Mouse (Mus musculus): ENCODE measurements around the gene Prr12. TPM values are rescaled to one million over a fixed set of nuclear protein-coding genes. Genes with fewer than 3 reads are reported as not detected.
"Not testable (repeated sequence)": the region's sequence is repeated elsewhere in the genome, so short reads cannot be mapped to it uniquely, and the experiment has no call there.

Gene Prr12
- polyA plus RNA-seq (2016; fragmentation: Nextera tagmentation; extraction: Ambion mirVana): 10.9 and 14.0 TPM in 2 replicates

DNA sequence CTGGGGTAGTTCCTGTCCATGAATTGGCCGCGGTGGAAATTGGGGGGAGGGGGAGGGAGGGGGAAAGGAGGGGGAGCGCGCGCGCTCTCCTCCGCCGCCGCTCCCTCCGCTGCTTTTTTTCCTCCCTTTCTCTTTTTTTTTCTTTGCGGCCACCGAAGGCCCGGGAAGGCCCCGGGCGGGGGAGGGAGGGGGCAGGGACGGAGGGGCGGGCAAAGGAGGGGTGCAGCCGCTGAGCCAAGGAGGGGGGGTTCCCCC is at the start of gene Prr12:
Gene Prr12 (minus strand): TSS at position 20 of the 255 bp plus-strand sequence.
- no peaks in the 10 kb centered on the region for H3K27me3 ChIP-seq
- peak within 1 kb of the TSS; percentile 98 for H3K4me2 ChIP-seq (replicated peaks)
- peaks cover 28% of the 10 kb centered on the region for H3K4me1 ChIP-seq
- peak within 1 kb of the TSS; percentile 100 for H3K27ac ChIP-seq
- peak within 1 kb of the TSS; percentile 97 for H3K9ac ChIP-seq
- H3K4me3 ChIP-seq: peak within 1 kb of the TSS; percentile 93
- no peaks in the 10 kb centered on the region for H3K9me3 ChIP-seq (replicated peaks)
- WGBS: 0% methylated on average over 1 of the region's 18 CpGs
- peaks cover 26% of the 10 kb centered on the region for H3K36me3 ChIP-seq
- ATAC-seq (ENCODE audit: low FRiP score): no peak

DNA sequence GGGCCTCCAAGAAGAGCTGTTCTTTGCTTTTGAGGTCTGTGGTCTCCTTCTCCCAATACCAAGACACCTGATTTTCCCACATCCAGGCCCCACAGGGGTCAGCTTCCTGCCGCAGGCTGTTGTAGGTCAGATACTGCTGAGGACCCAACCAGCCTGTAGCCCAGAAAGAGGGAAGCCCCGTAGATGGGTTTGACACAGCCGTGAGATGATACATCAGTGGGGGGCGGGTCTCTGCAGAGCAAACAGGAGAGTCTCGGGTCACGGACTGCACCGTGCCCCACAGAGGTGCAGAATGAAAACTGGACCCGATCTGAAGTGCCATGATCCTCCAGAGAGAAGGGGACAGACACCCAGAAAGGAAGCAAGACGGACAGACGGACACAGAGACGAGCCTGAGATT is 49.8 kb upstream of the Prr12 start:
- 90% methylated on average over 11 of the region's 11 CpGs for WGBS

DNA sequence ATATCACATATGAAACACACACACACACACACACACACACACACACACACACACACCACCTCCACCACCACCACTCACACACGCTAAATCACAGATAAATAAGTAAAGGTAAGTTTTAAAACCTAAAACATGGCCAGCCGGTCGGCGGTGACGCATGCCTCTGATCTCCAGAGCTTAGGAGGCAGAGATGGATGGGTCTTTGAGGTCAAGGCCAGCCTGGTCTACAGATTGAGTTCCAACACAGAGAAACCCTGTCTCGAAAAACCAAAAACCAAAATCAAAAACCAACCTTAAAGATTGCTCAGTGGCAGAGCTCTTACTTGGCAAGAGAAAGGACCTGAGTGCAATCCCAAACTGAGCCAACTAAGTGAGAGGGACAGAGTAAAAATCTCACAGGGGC is 47.4 kb upstream of the Prr12 start:
- H3K27me3 ChIP-seq: no peaks in the 10 kb centered on the region
- ATAC-seq (ENCODE audit: low FRiP score): no peak
- no peaks in the 10 kb centered on the region for H3K9me3 ChIP-seq (replicated peaks)
- H3K4me1 ChIP-seq: no peaks in the 10 kb centered on the region
- 95% methylated on average over 6 of the region's 6 CpGs for WGBS
- H3K4me2 ChIP-seq (replicated peaks): no peak overlapping the region
- no peak overlapping the region for H3K9ac ChIP-seq
- H3K36me3 ChIP-seq: no peaks in the 10 kb centered on the region
- no peak overlapping the region for H3K4me3 ChIP-seq
- no peak overlapping the region for H3K27ac ChIP-seq

More for the DNA sequence above, 49.8 kb upstream of the Prr12 start:
- H3K4me2 ChIP-seq (replicated peaks): no peak overlapping the region
- 0 out of 2 replicates have a peak, but pooled peaks cover 5% of the 10 kb centered on the region for H3K4me1 ChIP-seq
- no peak for ATAC-seq (ENCODE audit: low FRiP score)
- H3K27ac ChIP-seq: no peak overlapping the region
- H3K4me3 ChIP-seq: no peak overlapping the region
- no peaks in the 10 kb centered on the region for H3K36me3 ChIP-seq
- H3K9ac ChIP-seq: no peak overlapping the region
- H3K9me3 ChIP-seq (replicated peaks): no peaks in the 10 kb centered on the region
- no peaks in the 10 kb centered on the region for H3K27me3 ChIP-seq

- Histone ChIP-seq H3K27ac (no peak overlapping the region), H3K9ac (no peak overlapping the region)
- 88% methylated on average over 8 of the region's 8 CpGs for WGBS
Observed at GRCm38 (mm10) chr7:45098541-45099240, 46.0 kb upstream of the Prr12 start.

DNA sequence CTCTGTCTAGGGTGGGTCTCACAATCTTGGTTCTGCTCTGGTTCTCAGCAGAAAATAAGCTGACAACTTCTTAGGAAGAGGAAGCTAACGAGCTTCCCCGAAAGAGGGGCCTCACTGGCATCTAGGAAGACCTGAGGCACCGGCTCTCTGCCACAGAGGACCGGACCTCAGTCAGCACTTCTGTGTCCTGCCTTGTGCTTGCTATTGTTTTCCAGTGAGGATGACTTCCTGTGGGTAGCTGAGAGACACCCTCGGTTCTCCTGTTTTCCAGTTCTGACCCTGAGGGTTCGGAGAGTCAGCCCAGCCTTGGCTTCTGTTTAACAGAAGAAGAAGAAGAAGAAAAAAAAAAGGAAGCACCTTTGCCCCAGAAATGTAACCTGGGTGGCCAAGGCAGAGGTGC is 44.8 kb upstream of the Prr12 start:
- Histone ChIP-seq H3K9ac (no peak overlapping the region), H3K4me1 (peaks cover 7% of the 10 kb centered on the region), H3K4me3 (no peak overlapping the region), H3K27ac (no peak overlapping the region), H3K36me3 (no peaks in the 10 kb centered on the region), H3K4me2 (replicated peaks) (no peak overlapping the region), H3K9me3 (replicated peaks) (no peaks in the 10 kb centered on the region), H3K27me3 (no peaks in the 10 kb centered on the region)
- WGBS: 72% methylated on average over 6 of the region's 6 CpGs
- no peak for ATAC-seq (ENCODE audit: low FRiP score)

More at GRCm38 (mm10) chr7:45098541-45099240, 46.0 kb upstream of the Prr12 start:
- Histone ChIP-seq H3K27me3 (no peaks in the 10 kb centered on the region), H3K4me2 (replicated peaks) (no peak overlapping the region), H3K4me3 (no peak overlapping the region), H3K9me3 (replicated peaks) (no peaks in the 10 kb centered on the region), H3K4me1 (no peaks in the 10 kb centered on the region), H3K36me3 (no peaks in the 10 kb centered on the region)
- no peak for ATAC-seq (ENCODE audit: low FRiP score)

GRCm38 (mm10) chr7:45095965-45096364 is 43.3 kb upstream of the Prr12 start:
- H3K4me3 ChIP-seq; H3K9me3 ChIP-seq (replicated peaks); H3K9ac ChIP-seq; H3K36me3 ChIP-seq; H3K27ac ChIP-seq; ATAC-seq (ENCODE audit: low FRiP score); H3K27me3 ChIP-seq; H3K4me2 ChIP-seq (replicated peaks): not testable (repeated sequence)
- WGBS: 94% methylated on average over 14 of the region's 14 CpGs
- peaks cover 16% of the 10 kb centered on the region for H3K4me1 ChIP-seq

- Histone ChIP-seq H3K27ac (no peak overlapping the region), H3K4me3 (no peak overlapping the region), H3K9me3 (replicated peaks) (no peaks in the 10 kb centered on the region), H3K4me1 (peaks cover 19% of the 10 kb centered on the region), H3K4me2 (replicated peaks) (no peak overlapping the region), H3K9ac (no peak overlapping the region), H3K27me3 (peaks cover 3% of the 10 kb centered on the region; the same call in 1 of the 2 replicates), H3K36me3 (no peaks in the 10 kb centered on the region)
- 82% methylated on average over 6 of the region's 6 CpGs for WGBS
- no peak for ATAC-seq (ENCODE audit: low FRiP score)
Observed at GRCm38 (mm10) chr7:45095367-45095766, 42.7 kb upstream of the Prr12 start.

DNA sequence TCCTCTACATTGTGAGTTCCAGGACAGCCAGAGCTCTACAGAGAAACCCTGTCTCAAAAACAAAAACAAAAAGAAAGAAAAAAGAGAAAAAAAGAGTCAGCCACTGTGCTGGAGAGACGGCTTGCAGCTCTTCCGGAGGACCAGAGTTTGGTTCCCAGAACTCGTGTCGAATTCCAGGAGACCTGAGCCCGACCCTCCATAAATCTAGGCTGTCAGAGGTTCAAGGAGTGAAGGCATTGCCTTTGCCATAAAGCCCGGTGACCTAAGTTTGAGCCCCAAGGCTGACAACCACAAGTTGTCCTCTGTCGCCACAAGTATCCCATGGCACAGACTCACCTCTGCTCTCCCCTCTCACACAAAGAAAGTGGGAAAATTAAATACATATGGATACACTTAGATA is 41.4 kb upstream of the Prr12 start:
- H3K9ac ChIP-seq: no peak overlapping the region
- peaks cover 19% of the 10 kb centered on the region for H3K4me1 ChIP-seq
- H3K4me2 ChIP-seq (replicated peaks): no peak overlapping the region
- H3K27me3 ChIP-seq: peaks cover 3% of the 10 kb centered on the region; the same call in 1 of the 2 replicates
- no peaks in the 10 kb centered on the region for H3K36me3 ChIP-seq
- ATAC-seq (ENCODE audit: low FRiP score): no peak
- H3K27ac ChIP-seq: no peak overlapping the region
- H3K4me3 ChIP-seq: no peak overlapping the region
- H3K9me3 ChIP-seq (replicated peaks): no peaks in the 10 kb centered on the region
- WGBS: 55% methylated on average over 7 of the region's 7 CpGs

- H3K9me3 ChIP-seq (replicated peaks): no peaks in the 10 kb centered on the region
- no peak overlapping the region for H3K9ac ChIP-seq
- H3K27ac ChIP-seq: peak overlapping the region; percentile 40; the same call in 1 of the 2 replicates
- ATAC-seq (ENCODE audit: low FRiP score): no peak
- H3K4me2 ChIP-seq (replicated peaks): no peak overlapping the region; the same call in 1 of the 2 replicates
- H3K4me1 ChIP-seq: peaks cover 19% of the 10 kb centered on the region
- H3K4me3 ChIP-seq: no peak overlapping the region
- peaks cover under 1% of the 10 kb centered on the region; the same call in 1 of the 2 replicates for H3K36me3 ChIP-seq
- peaks cover 3% of the 10 kb centered on the region; the same call in 1 of the 2 replicates for H3K27me3 ChIP-seq
- 28% methylated on average over 17 of the region's 18 CpGs for WGBS
Observed at GRCm38 (mm10) chr7:45093516-45093905, 40.8 kb upstream of the Prr12 start.

GRCm38 (mm10) chr7:45092828-45093515 is 40.3 kb upstream of the Prr12 start:
- H3K9me3 ChIP-seq (replicated peaks): no peaks in the 10 kb centered on the region
- ATAC-seq (ENCODE audit: low FRiP score): no peak
- peaks cover 5% of the 10 kb centered on the region; the same call in 1 of the 2 replicates for H3K36me3 ChIP-seq
- peak overlapping the region; percentile 40 for H3K27ac ChIP-seq
- WGBS: 55% methylated on average over 12 of the region's 12 CpGs
- H3K4me2 ChIP-seq (replicated peaks): no peak overlapping the region
- H3K27me3 ChIP-seq: peaks cover 3% of the 10 kb centered on the region; the same call in 1 of the 2 replicates
- no peak overlapping the region for H3K4me3 ChIP-seq
- peaks cover 19% of the 10 kb centered on the region for H3K4me1 ChIP-seq
- no peak overlapping the region for H3K9ac ChIP-seq

- no peaks in the 10 kb centered on the region for H3K9me3 ChIP-seq (replicated peaks)
- H3K27ac ChIP-seq: peak within 1 kb of the TSS; percentile 60
- peak within 1 kb of the TSS; percentile 63 for H3K4me2 ChIP-seq (replicated peaks)
- WGBS: 0% methylated on average over 16 of the region's 16 CpGs
- H3K4me1 ChIP-seq: peaks cover 19% of the 10 kb centered on the region
- peaks cover 15% of the 10 kb centered on the region for H3K36me3 ChIP-seq
- peak; percentile 91 for ATAC-seq (ENCODE audit: low FRiP score)
- peaks cover 3% of the 10 kb centered on the region; the same call in 1 of the 2 replicates for H3K27me3 ChIP-seq
- H3K9ac ChIP-seq: peak within 1 kb of the TSS; percentile 60
- H3K4me3 ChIP-seq: peak within 1 kb of the TSS; percentile 48
Observed at GRCm38 (mm10) chr7:45092048-45092447, 39.4 kb upstream of the Prr12 start, which contains the start of gene Rcn3. Gene Rcn3, minus strand, starts transcription at chr7:45092221.
